Mouse (Mus musculus): ENCODE measurements around the gene Dhx29.

Dhx29 gene

DNA sequence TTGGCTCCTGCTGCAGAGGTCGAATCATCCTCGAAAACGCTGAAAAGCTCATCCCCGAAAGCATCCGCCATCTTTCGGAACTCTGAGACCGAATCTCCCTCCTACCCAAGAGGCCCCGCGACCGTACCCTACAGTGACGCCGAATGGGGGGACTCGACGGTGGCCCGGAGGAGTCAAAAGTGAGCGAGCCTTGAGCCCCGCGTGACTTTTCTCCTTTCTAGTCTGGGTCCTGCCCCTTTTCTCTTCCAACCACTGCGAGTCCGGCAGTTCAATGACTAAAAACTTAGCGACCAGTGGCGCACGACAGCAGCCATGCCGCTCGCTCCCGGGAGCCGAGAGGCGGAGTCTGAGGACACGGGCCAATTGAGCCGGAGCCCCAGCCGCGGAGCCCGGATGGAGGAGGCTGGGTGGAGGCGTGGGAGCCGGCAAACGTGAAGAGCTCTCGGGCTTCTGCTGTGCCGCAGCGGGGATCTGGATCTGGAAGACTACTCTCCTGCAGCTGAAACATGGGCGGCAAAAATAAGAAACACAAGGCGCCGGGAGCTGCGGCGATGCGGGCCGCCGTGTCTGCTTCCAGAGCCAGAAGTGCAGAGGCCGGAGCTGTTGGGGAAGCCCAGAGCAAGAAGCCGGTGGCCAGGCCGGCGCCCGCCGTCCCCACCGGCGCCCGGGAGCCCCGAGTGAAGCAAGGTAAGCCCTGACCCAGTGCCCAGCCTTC is at the start of gene Dhx29, which contains the start of gene Mtrex:
Gene Dhx29 (plus strand): TSS at position 168 of the 715 bp plus-strand sequence.
Gene Mtrex (minus strand): TSS at position 112 of the 715 bp plus-strand sequence.
- peak; percentile 96 for DNase-seq (ENCODE audit: low spot score)

DNA sequence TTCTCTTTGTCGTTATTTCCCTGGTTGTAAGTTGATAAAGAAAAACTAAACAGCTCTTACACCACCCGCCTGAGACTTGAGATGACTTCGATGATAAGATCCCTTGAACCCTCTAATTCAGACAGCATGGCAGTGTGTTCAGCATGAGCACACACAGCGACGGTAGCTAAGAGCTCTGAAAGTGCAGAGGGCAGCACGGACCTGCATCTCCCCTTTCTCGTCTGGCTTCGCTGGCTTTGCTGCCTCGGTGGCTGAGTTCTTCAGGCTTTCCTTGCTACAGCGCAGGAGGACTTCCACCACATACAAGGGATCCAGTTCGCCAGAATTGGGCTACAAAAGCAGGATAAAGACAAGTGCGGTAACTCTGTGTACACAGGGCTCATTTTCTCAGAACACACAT is 40.0 kb upstream of the Dhx29 start:
- DNase-seq (ENCODE audit: low spot score): no peak

DNA sequence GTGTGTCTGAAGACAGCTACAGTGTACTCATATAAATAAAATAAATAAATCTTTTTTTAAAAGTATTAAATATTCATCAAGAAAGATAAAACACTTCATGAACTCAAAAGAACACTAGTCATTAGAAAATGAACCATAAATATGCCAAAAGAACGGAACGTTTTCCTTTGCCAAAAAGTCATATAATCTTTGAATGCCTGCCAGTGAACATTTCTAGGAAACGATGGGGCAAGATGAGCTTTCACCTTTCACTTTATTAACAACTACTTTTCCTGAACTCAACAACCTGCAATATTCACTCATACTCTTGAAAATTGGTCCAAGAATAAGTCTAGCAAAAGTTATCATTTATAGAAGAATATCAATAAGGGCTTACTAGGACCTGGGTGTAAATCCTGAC is 25.1 kb upstream of the Dhx29 start:
- no peak for DNase-seq (ENCODE audit: low spot score)

DNA sequence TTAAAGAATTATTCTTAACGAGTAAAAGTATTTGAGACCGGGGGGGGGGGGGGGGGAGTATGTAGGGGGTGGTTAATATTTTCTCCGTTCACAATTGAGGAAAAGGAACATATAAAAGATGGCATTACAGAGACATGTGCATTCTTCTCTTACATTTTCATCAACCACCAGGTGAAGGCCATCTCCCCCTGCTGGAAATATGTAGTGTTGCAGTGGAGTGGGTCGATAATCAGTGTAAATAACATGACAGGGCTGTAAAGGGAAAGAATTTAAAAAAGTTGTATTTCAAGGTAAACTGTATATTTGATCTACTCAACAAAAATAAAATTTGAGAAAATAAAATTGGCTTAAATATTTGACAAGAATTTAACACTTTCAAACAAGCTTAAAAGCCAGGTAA is 17.6 kb upstream of the Dhx29 start:
- peak; percentile 59 for DNase-seq (ENCODE audit: low spot score)

DNA sequence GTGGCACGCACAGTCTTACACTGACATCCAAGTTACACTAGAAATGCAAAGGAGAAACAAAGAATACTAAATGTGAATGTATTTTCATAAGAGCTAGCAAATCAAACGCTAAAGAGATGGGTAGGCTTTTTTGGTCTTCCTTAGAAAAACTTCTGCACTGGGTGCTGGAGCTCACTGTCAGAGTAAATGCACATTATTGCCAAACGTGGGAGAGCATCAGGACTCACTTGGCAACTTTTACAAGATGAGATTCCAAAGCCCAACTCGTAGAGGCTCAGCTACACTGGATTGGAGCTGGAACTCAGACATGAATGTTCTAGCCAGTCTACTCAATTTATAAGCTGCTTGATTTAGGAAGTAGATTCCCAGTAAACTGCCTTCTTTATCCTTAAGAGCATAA is 16.8 kb upstream of the Dhx29 start:
- DNase-seq (ENCODE audit: low spot score): no peak

DNA sequence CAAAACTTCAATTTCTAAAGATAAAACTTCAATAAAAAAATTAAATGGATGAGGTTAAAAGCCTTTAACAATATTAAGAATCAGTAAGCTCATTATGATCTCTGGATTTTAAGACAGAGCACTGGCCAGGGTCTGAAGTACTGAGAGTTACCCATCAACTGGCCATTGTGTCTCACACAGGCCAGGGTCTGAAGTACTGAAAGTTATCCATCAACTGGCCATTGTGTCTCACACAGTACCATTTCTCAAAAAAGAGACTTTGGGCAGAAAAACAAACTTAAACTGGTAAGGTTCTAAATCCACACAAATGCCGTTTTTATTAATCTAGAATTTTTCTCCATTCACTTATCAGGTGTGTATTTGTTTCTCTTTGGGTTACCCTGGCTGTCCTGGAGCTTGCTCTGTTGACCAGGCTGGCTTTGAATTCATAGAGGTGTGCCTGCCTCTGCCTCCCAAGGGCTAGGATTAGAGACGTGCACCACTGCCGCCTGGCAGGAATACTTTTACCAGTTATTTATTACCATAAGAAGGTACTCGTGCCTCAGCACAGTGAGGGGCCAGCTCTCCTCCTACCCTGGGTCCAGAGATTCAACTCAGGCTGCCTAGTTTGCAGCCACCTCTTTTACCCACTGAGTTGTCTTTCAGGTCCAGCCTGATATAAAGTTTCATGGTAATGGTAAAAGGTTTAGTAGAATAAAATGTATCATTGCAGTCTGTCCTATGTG is 8.0 kb upstream of the Dhx29 start:
- DNase-seq (ENCODE audit: low spot score): no peak

DNA sequence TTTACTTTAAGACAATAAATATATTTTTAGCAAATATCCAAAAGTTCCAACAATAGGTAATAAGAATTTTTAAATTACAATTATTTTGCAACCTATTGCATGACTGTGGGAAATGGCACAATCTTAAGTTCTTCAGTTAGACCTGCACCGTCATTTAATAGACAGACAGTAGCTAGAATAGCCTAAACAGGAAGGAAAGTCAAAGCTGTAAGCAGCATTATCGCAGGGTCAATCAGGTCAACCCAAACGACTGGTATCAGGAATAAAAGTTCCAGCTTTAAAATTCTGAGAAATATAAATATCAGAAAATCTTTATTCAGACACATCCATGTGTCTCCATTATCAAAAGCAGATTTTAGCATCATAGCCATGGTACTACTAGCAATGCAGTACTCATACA is 6.3 kb upstream of the Dhx29 start:
- DNase-seq (ENCODE audit: low spot score): no peak

DNA sequence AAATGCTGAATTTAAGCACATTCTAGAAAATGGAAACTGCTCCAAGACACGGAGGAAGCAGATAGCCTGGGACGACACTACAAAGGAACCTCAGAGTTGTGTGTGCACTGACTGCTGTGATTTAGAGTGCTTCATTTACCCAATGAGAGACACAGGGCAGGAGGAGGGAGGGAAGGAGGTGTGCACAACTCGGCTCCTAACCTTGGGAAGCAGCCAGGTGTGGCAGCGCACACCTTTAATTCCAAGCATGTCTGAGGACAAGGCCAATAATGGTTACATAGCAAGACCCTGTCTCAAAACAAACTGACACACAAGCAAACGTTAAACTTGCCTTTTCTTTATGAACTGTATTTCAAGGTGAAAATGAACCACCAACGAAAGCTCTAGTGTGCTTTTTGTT is 2.0 kb upstream of the Dhx29 start:
- DNase-seq (ENCODE audit: low spot score): no peak

DNA sequence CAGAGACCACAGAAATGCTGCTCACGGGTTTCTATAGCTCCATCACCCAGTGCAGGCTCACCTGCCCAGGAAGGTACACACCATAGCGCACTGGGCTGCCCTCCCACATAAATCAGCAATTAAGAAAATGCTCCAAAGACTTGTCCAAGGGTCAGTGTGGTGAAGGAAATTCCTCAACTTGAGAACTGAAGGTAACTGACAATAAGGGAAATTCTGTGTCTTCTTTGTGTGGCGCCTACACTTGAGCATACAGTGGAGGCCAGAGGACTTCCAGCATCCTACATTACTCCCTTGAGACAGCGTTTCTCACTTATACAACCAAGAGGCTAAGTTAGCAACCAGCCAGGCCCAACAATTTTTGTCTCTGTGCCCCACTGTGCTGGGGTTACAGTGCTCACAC is 1.3 kb upstream of the Dhx29 start:
- DNase-seq (ENCODE audit: low spot score): no peak

DNA sequence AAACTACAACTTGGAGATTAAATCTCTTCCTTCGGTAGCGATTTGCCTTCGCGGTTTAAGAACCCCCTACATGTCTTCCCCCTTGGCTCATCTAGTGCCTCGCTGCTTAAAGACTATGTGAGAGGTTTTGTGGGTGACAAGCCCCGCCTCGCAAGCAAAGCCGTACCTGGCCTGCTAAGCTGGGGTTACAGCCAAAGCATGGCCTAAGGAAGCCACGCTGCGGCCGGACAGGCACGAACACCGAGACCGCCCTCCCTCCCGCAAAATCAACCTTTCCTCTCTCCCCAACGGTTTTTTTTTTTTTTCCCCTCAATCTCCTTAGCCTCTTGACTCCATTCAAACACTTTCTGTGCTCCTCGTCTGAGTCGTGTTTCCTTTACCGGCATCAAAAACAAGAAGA is 458 bp upstream of the Dhx29 start:
- peak; percentile 54 for DNase-seq (ENCODE audit: low spot score)

DNA sequence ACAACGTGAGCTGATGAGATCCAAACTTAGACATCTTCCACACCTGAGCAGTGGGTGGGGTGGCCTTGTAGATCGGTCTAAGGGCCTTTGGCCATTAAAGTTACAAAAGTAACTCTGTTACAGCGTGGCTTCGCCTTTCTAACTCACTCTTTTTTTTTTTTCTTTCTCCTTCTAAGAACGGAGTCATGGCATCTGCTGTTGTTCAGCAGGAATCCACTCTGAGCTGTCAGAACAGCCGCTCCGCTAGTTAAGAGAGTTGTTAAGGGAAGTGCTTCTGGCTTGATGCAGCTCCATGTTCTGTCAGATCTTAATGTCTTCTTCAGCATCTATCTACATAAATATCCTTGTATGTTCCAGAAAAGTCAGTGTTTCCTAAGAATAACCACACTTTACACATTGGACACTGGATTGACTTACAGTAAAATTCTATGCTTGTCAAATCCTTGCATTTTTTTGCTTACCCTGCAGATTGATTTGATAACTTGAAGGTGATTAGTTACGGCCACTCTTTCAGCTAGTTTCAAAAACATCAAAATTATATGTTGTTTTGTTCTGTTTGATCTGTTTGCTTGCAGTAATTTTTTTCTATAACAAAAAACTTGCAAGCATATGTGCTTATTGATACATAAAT is 899 bp downstream of the Dhx29 start:
- DNase-seq (ENCODE audit: low spot score): peak; percentile 17

DNA sequence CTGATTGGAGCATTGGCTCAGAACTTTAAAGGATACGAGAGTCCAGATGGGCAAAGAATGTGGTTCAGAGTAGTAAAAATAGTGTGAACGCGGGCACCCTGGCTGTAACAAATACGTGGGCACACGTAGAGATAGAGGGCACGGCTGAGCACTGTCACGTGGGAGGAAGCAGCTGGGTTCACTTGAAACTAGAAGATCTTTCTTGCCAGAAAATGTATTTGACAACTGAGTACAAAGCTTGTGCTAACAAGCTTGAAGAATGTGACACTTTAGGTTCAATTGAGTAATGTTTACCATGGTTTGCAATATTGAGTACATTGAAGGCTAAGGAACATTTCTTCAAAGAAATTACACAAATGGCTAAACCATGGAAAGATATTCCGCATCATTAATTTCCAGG is 10.9 kb downstream of the Dhx29 start:
- no peak for DNase-seq (ENCODE audit: low spot score)

DNA sequence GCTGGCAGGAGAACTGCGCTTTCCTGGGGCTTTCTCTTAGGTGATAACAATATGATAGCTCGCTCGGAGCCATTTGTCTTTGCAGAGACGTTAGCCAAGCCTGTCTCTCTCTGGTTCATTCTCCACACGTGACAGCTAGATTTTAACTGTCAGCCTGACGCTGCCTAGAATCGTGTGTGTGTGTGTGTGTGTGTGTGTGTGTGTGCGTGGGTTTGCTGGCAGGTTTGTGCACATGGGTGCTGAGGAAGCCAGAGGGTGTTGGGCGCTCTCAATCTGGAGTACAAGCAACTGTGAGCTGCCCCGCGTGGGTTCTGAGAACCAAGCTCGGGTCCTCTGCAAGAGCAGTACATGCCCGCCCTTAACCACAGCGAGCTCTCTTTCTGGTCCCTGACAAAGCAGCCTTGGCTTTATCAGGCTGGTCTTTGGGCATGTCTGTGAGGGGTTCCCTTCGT is 14.7 kb downstream of the Dhx29 start:
- DNase-seq (ENCODE audit: low spot score): no peak

DNA sequence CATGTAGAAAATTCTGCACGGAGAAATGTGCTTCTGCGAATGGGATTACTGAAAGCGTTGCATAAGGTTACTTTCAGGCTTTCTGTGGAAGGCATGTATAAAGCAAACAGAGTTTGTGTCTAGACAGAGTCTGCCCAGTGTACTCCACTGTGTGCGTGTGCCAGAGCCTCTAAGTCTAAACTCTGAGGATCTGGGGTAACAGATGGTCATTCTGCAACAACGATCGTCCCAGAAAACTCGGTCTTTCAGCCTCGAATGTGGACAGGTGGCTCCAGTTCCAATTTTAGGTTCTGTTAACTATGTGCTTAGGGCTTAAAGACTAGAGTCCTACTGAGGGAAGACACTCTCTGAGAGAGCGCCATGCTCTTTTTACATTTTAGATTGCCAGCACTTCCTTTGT is 18.1 kb downstream of the Dhx29 start:
- DNase-seq (ENCODE audit: low spot score): no peak

DNA sequence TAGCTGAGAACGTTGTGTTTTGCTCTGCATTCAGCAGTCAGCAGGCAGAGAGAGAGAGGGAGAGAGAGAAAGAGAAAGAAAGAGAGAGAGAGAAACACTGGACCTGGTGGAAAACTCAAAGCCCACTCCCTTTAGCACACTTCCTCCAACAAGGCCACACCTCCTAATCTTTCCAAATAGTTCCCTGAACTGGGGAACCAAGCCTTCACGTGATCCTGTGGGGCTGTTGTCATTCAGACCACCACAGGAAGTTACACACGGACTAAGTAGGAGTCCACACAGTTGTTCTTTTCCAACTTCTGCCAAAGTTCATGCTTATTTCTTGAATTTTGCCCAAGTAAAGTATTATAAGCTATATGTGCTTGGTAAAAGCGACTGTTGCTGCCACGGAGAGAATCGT is 18.6 kb downstream of the Dhx29 start:
- DNase-seq (ENCODE audit: low spot score): no peak

DNA sequence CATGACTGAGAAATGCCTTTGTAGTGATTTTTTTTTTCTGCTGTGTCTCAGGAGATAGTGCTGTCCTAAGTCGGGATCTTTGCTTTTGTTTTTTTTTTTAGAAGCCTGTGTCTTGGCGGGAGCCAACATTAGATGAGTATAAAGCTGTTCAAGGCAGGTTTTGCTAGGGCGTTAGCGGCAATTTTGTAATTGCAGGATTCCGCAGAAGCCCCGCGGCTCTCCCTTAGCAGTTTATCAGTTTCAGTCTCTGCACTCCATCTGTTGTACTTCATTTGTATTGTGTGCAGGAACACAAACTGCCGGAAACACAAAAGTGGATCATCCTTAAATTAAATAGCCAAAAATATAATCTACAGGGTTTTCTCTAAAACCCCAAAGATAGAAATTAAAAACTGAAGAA is 26.8 kb downstream of the Dhx29 start:
- no peak for DNase-seq (ENCODE audit: low spot score)

DNA sequence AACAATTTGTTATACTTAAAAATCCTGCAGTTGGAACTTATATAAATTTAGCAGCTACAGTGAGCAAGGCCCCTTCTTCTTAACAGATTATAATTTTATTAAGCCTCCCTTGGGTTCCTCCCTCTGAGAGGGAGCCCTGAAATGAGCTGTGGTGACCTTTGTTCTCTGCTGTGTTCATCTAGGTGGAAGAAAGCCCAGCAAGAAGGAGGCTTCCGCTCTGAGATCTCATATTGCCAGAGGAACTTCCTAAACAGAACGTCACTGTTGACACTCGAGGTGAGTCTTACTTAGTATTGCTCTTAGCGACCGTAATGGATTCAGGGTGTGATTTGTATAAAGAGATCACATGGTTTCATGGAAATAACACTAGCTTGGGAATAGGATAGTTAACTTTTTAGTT is 35.8 kb downstream of the Dhx29 start:
- DNase-seq (ENCODE audit: low spot score): no peak

DNA sequence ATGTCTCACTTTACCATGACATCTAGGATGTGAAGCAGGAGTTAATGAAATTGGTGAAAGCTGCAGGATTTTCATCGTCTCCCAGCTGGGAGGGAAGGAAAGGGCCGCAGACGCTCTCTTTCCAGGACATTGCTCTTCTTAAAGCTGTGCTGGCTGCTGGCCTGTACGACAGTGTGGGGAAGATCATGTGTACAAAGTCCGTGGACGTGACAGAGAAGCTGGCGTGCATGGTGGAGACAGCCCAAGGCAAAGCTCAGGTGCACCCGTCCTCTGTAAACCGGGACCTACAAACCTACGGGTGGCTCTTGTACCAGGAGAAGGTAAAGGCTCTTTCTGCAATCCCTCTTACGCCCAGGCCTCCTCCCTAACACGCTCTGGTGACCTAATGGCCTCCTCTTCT is 37.2 kb downstream of the Dhx29 start:
- no peak for DNase-seq (ENCODE audit: low spot score)

DNA sequence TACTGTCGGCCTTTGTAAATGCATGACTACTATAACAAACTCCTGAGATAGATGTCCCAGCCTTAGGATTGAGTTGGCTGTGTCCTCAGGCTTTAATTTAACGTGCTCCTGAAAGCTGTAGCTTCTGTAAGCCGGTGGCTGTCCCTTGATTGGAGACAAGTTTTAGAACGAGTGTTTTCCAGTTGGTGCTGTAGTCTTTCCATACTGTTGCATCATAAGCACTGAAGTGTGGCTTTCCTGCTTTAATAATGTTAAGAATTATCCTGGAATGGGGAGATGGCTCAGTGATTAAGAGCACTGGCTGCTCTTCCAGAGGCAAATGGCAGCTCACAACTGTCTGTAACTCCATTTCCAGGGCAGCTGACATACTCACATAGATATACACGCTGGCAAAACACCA is 40.0 kb downstream of the Dhx29 start:
- no peak for DNase-seq (ENCODE audit: low spot score)

DNA sequence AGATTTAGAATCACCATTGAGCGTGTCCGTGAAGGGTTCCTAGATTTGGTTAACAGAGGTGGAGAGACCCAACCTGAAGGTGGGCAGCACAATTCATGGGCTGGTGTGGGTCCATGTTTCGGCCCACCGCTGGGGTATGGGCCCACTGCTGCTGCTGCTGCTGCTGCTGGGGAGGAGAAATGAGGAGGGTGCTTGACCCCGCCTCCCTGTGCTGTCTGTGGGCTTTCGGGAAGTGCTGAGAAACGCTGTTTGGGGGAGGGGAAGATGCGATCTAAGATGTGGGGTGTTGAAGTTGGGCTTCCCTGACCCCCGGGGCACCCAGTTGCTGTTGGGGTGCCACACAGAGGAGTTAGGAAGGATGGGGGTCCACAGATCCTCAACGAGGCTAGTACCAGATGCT is 49.5 kb downstream of the Dhx29 start:
- DNase-seq (ENCODE audit: low spot score): no peak

DNA sequence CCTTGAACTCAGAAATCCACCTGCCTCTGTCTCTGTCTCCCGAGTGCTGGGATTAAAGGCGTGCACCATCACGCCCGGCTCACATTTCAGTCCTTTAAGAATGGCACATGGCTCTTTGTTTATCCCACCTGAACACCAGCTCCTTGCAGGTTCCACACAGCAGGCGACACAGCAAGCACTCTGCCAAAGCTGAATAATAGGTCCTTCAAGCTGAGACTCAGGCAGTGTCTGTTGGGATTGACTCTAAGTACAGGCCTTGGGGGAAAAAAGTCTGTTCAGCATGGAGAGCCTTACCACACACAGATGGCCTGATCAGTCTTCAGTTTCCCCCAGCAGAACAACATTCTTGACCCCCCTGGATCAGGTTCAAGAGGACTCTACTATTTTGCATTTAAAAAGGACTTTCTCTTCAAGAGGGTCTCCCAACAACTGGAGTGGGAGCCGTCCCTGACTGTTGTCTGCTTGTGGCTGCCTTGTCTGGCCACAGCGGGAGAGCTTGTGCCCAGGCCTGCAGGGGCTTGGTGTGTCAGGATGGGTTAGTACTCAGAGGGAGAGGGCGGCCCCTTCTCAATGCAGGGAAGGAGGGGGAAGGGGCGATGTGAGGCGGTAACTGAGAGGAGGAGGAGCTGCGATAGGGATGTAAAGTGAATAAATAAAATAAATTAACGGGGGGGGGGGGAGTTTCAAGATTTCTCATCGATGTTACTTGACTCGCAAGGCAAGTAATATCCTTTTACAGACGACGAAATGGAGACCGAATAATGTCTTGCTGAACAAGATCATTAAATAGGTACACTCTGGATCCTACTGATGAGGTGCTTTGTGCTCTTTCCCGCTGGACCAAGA is 58.6 kb downstream of the Dhx29 start:
- DNase-seq (ENCODE audit: low spot score): peak; percentile 72

DNA sequence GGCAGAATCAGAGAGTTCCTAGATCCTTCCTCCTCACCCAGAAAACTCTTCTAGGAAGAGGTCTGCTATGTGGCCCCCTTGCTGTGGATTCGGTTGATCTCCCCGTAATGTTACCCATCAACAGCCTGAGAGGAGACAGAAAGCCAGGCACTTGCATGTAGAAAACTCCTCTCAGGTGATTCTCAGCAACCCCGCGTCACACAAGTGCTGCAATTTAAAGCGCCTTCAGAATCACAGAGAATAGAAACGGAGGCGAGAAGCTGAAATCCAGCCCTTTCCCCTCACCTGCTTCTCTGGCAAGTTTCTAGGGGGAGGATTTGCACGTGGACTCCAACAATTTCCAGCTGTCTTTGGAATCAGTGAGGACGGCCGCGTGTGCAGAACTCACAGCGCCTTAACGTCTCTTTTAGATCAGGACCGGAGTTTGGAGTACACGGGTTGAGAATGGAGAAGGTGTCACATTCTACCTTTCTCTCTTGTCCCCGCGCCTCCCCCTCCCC is 59.2 kb downstream of the Dhx29 start:
- no peak for DNase-seq (ENCODE audit: low spot score)
